Mouse (Mus musculus): ENCODE results near the gene Rpl9-ps1. TPM values are rescaled to one million over a fixed set of nuclear protein-coding genes. Genes with fewer than 3 reads are reported as not detected.

Rpl9-ps1 gene
- polyA plus RNA-seq, 1 experiment from 2014 or later: not detected

DNA sequence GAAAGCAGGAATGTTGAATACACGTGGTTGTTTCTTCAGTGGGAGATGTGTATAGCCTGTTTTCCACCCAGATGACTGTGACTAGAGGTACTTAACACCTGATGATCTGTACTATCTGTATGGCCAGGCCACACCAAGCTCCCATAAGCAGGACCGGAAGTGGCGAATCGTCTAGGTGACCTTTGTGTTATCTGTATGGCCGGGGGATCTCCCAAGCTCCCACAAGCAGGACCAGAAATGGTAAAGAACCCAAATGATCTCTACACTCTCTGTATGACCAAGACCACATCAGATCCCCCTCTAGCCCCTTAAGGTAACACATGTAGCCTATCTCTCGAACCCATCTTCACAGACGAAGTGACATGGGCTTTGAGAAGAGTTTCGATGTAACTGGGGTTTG, 9.2 kb upstream of the Rpl9-ps1 start:
- Histone ChIP-seq H3K9ac (ENCODE audit: low read depth, low read length) (no peak overlapping the region), H3K36me3 (ENCODE audit: control insufficient read depth, insufficient read depth, low read length) (no peaks in the 10 kb centered on the region), H3K4me1 (ENCODE audit: control insufficient read depth, insufficient read depth, low read length) (no peaks in the 10 kb centered on the region), H3K9me3 (ENCODE audit: control insufficient read depth, low read length) (no peaks in the 10 kb centered on the region), H3K27ac (ENCODE audit: low read depth, low read length) (no peak overlapping the region), H3K4me3 (ENCODE audit: low read length) (no peak overlapping the region), H3K4me2 (replicated peaks; ENCODE audit: low read depth, low read length) (no peak overlapping the region), H3K27me3 (ENCODE audit: control insufficient read depth, insufficient read depth, low read length) (no peaks in the 10 kb centered on the region)
- WGBS: 90% methylated on average over 8 of the region's 8 CpGs
- no peak for ATAC-seq (ENCODE audit: low FRiP score, low TSS enrichment)

GRCm38 (mm10) chr11:83649305-83649841, 4.0 kb upstream of the Rpl9-ps1 start, which contains the start of gene Ccl3:
TSS of gene Ccl3 (minus strand) at chr11:83649355.
- no peak for ATAC-seq (ENCODE audit: low FRiP score, low TSS enrichment)

DNA sequence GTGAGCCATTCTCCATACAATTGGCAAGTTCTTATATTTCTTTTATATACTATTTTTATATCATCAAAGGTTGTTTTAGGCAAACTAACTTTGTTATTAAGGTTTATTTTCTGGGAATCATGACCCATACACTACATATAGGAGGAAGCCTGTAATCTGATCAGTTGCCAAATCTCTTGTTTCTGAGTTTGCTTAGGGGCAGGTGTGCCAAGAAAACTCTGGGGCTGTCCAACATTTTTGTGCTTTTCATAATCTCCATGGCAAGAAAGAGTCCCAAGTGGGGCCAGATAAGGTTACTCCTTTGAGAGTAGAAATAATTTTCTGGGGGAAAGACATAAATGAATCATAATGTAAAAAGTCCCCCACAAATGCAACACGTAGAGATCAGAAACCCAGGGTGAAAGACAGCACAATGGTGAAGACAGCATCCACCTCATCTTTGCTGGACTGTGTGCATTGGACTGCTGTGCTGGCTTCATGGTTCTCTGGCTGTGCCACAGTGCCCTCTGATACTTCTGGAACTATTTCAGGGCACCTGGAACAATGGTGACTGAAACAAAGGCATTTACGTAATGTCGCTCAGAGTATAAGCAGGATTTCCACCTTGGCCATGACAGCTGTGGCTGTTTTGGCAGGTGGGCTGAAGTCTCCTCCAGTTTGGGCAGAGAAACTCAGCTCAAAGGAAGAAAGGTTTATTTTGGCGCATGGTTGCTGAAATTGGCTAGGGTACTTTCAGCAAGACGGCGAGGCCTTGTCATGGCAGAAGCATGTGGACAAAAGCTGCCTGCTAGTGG, 1.1 kb upstream of the Rpl9-ps1 start:
- no peak overlapping the region for H3K4me3 ChIP-seq (ENCODE audit: low read length)
- H3K9me3 ChIP-seq (ENCODE audit: control insufficient read depth, low read length): peaks cover 2% of the 10 kb centered on the region; the same call in 1 of the 2 replicates
- no peaks in the 10 kb centered on the region for H3K36me3 ChIP-seq (ENCODE audit: control insufficient read depth, insufficient read depth, low read length)
- no peak overlapping the region for H3K4me2 ChIP-seq (replicated peaks; ENCODE audit: low read depth, low read length)
- WGBS: 93% methylated on average over 6 of the region's 6 CpGs
- no peak overlapping the region for H3K9ac ChIP-seq (ENCODE audit: low read depth, low read length)
- no peak overlapping the region for H3K27ac ChIP-seq (ENCODE audit: low read depth, low read length)
- H3K27me3 ChIP-seq (ENCODE audit: control insufficient read depth, insufficient read depth, low read length): no peaks in the 10 kb centered on the region
- ATAC-seq (ENCODE audit: low FRiP score, low TSS enrichment): no peak
- no peaks in the 10 kb centered on the region; the same call in 1 of the 2 replicates for H3K4me1 ChIP-seq (ENCODE audit: control insufficient read depth, insufficient read depth, low read length)

More at GRCm38 (mm10) chr11:83649305-83649841, 4.0 kb upstream of the Rpl9-ps1 start, which contains the start of gene Ccl3:
- Histone ChIP-seq H3K9ac (ENCODE audit: low read depth, low read length) (no peak within 1 kb of the TSS), H3K4me3 (ENCODE audit: low read length) (no peak within 1 kb of the TSS), H3K4me2 (replicated peaks; ENCODE audit: low read depth, low read length) (no peak within 1 kb of the TSS), H3K9me3 (ENCODE audit: control insufficient read depth, low read length) (peaks cover 2% of the 10 kb centered on the region; the same call in 1 of the 2 replicates), H3K27ac (ENCODE audit: low read depth, low read length) (no peak within 1 kb of the TSS), H3K36me3 (ENCODE audit: control insufficient read depth, insufficient read depth, low read length) (no peaks in the 10 kb centered on the region), H3K27me3 (ENCODE audit: control insufficient read depth, insufficient read depth, low read length) (no peaks in the 10 kb centered on the region), H3K4me1 (ENCODE audit: control insufficient read depth, insufficient read depth, low read length) (no peaks in the 10 kb centered on the region)
- WGBS: 85% methylated on average over 8 of the region's 8 CpGs

- Histone ChIP-seq H3K27ac (ENCODE audit: low read depth, low read length) (no peak overlapping the region), H3K36me3 (ENCODE audit: control insufficient read depth, insufficient read depth, low read length) (no peaks in the 10 kb centered on the region), H3K9me3 (ENCODE audit: control insufficient read depth, low read length) (peaks cover 2% of the 10 kb centered on the region; the same call in 1 of the 2 replicates), H3K9ac (ENCODE audit: low read depth, low read length) (no peak overlapping the region), H3K4me1 (ENCODE audit: control insufficient read depth, insufficient read depth, low read length) (no peaks in the 10 kb centered on the region; the same call in 1 of the 2 replicates), H3K4me2 (replicated peaks; ENCODE audit: low read depth, low read length) (no peak overlapping the region), H3K4me3 (ENCODE audit: low read length) (no peak overlapping the region), H3K27me3 (ENCODE audit: control insufficient read depth, insufficient read depth, low read length) (no peaks in the 10 kb centered on the region)
- ATAC-seq (ENCODE audit: low FRiP score, low TSS enrichment): no peak
- WGBS: 75% methylated on average over 2 of the region's 2 CpGs
These were observed 4.2 kb downstream of the Rpl9-ps1 start for GRCm38 (mm10) chr11:83641216-83641615.

DNA sequence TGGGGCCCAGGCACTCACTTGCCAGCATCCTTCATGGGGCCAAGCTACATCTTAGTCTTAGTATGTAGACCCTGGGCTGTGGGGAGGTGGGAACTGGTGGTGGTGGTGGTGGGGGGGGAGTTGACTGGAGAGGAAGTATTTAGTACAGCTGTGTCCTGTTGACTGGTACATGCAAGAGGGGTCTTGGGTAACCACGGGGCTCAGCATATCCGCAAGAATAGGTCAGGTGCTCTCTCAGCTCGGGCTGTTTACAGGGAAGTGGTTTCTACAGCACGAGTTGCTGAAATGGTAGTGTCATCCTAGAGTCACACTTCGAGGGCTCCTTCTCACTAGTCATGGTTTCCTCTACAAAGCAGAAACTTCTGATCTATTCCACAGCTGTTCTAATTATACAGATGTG, 5.3 kb downstream of the Rpl9-ps1 start:
- no peak overlapping the region for H3K4me3 ChIP-seq (ENCODE audit: low read length)
- H3K4me2 ChIP-seq (replicated peaks; ENCODE audit: low read depth, low read length): no peak overlapping the region
- H3K27me3 ChIP-seq (ENCODE audit: control insufficient read depth, insufficient read depth, low read length): no peaks in the 10 kb centered on the region
- H3K9me3 ChIP-seq (ENCODE audit: control insufficient read depth, low read length): no peaks in the 10 kb centered on the region; the same call in 1 of the 2 replicates
- H3K4me1 ChIP-seq (ENCODE audit: control insufficient read depth, insufficient read depth, low read length): no peaks in the 10 kb centered on the region; the same call in 1 of the 2 replicates
- 77% methylated on average over 5 of the region's 5 CpGs for WGBS
- no peaks in the 10 kb centered on the region for H3K36me3 ChIP-seq (ENCODE audit: control insufficient read depth, insufficient read depth, low read length)
- no peak for ATAC-seq (ENCODE audit: low FRiP score, low TSS enrichment)
- H3K9ac ChIP-seq (ENCODE audit: low read depth, low read length): no peak overlapping the region
- H3K27ac ChIP-seq (ENCODE audit: low read depth, low read length): no peak overlapping the region

- no peaks in the 10 kb centered on the region for H3K36me3 ChIP-seq (ENCODE audit: control insufficient read depth, insufficient read depth, low read length)
- H3K27me3 ChIP-seq (ENCODE audit: control insufficient read depth, insufficient read depth, low read length): no peaks in the 10 kb centered on the region
- no peak for ATAC-seq (ENCODE audit: low FRiP score, low TSS enrichment)
- H3K4me3 ChIP-seq (ENCODE audit: low read length): no peak overlapping the region
- H3K9me3 ChIP-seq (ENCODE audit: control insufficient read depth, low read length): no peaks in the 10 kb centered on the region
- no peak overlapping the region for H3K27ac ChIP-seq (ENCODE audit: low read depth, low read length)
- no peaks in the 10 kb centered on the region; the same call in 1 of the 2 replicates for H3K4me1 ChIP-seq (ENCODE audit: control insufficient read depth, insufficient read depth, low read length)
- H3K9ac ChIP-seq (ENCODE audit: low read depth, low read length): no peak overlapping the region
- H3K4me2 ChIP-seq (replicated peaks; ENCODE audit: low read depth, low read length): no peak overlapping the region
- 80% methylated on average over 3 of the region's 3 CpGs for WGBS
These were observed 5.9 kb downstream of the Rpl9-ps1 start for GRCm38 (mm10) chr11:83639533-83639932.

- Histone ChIP-seq H3K4me2 (replicated peaks; ENCODE audit: low read depth, low read length) (no peak overlapping the region), H3K27me3 (ENCODE audit: control insufficient read depth, insufficient read depth, low read length) (no peaks in the 10 kb centered on the region), H3K9me3 (ENCODE audit: control insufficient read depth, low read length) (no peaks in the 10 kb centered on the region), H3K9ac (ENCODE audit: low read depth, low read length) (no peak overlapping the region), H3K4me3 (ENCODE audit: low read length) (no peak overlapping the region), H3K27ac (ENCODE audit: low read depth, low read length) (no peak overlapping the region), H3K36me3 (ENCODE audit: control insufficient read depth, insufficient read depth, low read length) (no peaks in the 10 kb centered on the region), H3K4me1 (ENCODE audit: control insufficient read depth, insufficient read depth, low read length) (no peaks in the 10 kb centered on the region; the same call in 1 of the 2 replicates)
- WGBS: 54% methylated on average over 2 of the region's 2 CpGs
- ATAC-seq (ENCODE audit: low FRiP score, low TSS enrichment): no peak
These were observed 6.5 kb downstream of the Rpl9-ps1 start for GRCm38 (mm10) chr11:83638934-83639333.

- Histone ChIP-seq H3K4me2 (replicated peaks; ENCODE audit: low read depth, low read length) (no peak overlapping the region), H3K4me3 (ENCODE audit: low read length) (no peak overlapping the region), H3K9ac (ENCODE audit: low read depth, low read length) (no peak overlapping the region), H3K27me3 (ENCODE audit: control insufficient read depth, insufficient read depth, low read length) (no peaks in the 10 kb centered on the region), H3K36me3 (ENCODE audit: control insufficient read depth, insufficient read depth, low read length) (no peaks in the 10 kb centered on the region), H3K9me3 (ENCODE audit: control insufficient read depth, low read length) (no peaks in the 10 kb centered on the region), H3K27ac (ENCODE audit: low read depth, low read length) (no peak overlapping the region), H3K4me1 (ENCODE audit: control insufficient read depth, insufficient read depth, low read length) (no peaks in the 10 kb centered on the region)
- no peak for ATAC-seq (ENCODE audit: low FRiP score, low TSS enrichment)
- WGBS: 76% methylated on average over 1 of the region's 1 CpGs
These were observed 8.6 kb downstream of the Rpl9-ps1 start for GRCm38 (mm10) chr11:83636742-83637235.

DNA sequence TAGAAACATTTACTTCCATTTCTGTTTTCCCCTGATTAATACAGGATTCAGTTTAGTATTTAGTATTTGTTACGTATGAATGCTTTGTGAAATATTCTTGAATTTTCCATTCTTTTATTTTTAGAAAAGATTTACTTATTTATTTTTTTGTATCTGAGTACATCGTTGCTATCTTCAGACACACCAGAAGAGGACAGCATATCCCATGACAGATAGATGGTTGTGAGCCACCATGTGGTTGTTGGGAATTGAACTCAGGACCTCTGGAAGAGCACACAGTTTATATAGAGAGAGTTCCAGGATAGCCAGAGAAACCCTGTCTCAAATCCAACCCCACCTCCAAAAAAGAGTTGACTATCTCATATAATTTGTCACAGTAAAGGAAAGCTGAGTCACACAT, 10.5 kb downstream of the Rpl9-ps1 start:
- Histone ChIP-seq H3K9ac (ENCODE audit: low read depth, low read length) (no peak overlapping the region), H3K36me3 (ENCODE audit: control insufficient read depth, insufficient read depth, low read length) (no peaks in the 10 kb centered on the region), H3K27me3 (ENCODE audit: control insufficient read depth, insufficient read depth, low read length) (no peaks in the 10 kb centered on the region), H3K27ac (ENCODE audit: low read depth, low read length) (no peak overlapping the region), H3K4me1 (ENCODE audit: control insufficient read depth, insufficient read depth, low read length) (no peaks in the 10 kb centered on the region), H3K4me3 (ENCODE audit: low read length) (no peak overlapping the region), H3K9me3 (ENCODE audit: control insufficient read depth, low read length) (no peaks in the 10 kb centered on the region), H3K4me2 (replicated peaks; ENCODE audit: low read depth, low read length) (no peak overlapping the region)
- ATAC-seq (ENCODE audit: low FRiP score, low TSS enrichment): no peak
- WGBS: 97% methylated on average over 2 of the region's 2 CpGs
